Mouse (Mus musculus) heart, postnatal 0 days (tissue): ENCODE measurements around the gene Ephb2. TPM values are rescaled to one million over a fixed set of nuclear protein-coding genes. Genes with fewer than 3 reads are reported as not detected.

ENCODE experiments used
- ATAC-seq: fragments of 200-750 bp; cut with Nextera tagmentation; 2 replicates; pipeline ENCODE4 v1.8.0; 2017; ENCODE audit warnings: low read depth, moderate number of reproducible peaks, moderate library complexity; ENCODE audit not compliant: insufficient read depth
- DNase-seq: peaks from one replicate; pipeline ENCODE4 v3.0.0-alpha.2; 2016; ENCODE audit warnings: low spot score
- H3K27ac ChIP-seq: fragments of 300-500 bp; sonication (generic); 2 replicates; pipeline ENCODE4 v1.5.1; 2014; ENCODE audit warnings: low read depth, mild to moderate bottlenecking
- H3K27me3 ChIP-seq: fragments of 300-500 bp; sonication (generic); 2 replicates; pipeline ENCODE4 v1.6.1; 2014; ENCODE audit warnings: low read length, mixed read lengths; ENCODE audit not compliant: control insufficient read depth, insufficient read depth
- H3K36me3 ChIP-seq: fragments of 300-500 bp; sonication (generic); replicated peaks from 2 replicates; pipeline ENCODE4 v1.6.1; 2014; ENCODE audit warnings: low read length, mixed read lengths; ENCODE audit not compliant: control insufficient read depth, insufficient read depth
- H3K4me1 ChIP-seq: fragments of 300-500 bp; sonication (generic); 2 replicates; pipeline ENCODE4 v1.6.1; 2014; ENCODE audit warnings: antibody characterized with exemption; ENCODE audit not compliant: control insufficient read depth, insufficient read depth
- H3K4me2 ChIP-seq: fragments of 300-500 bp; sonication (generic); 2 replicates; pipeline ENCODE4 v1.6.1; 2014; ENCODE audit warnings: low read depth, mild to moderate bottlenecking, low read length, moderate library complexity
- H3K4me3 ChIP-seq: fragments of 300-500 bp; sonication (generic); 2 replicates; pipeline ENCODE4 v1.5.1; 2014; ENCODE audit warnings: low read depth, low read length
- H3K9ac ChIP-seq: fragments of 300-500 bp; sonication (generic); replicated peaks from 2 replicates; pipeline ENCODE4 v1.6.1; 2014; ENCODE audit warnings: low read depth, low read length, mixed read lengths
- H3K9me3 ChIP-seq: fragments of 300-500 bp; sonication (generic); replicated peaks from 2 replicates; pipeline ENCODE4 v1.6.1; 2016; ENCODE audit warnings: low read length; ENCODE audit not compliant: control insufficient read depth
- CTCF ChIP-seq: IDR thresholded peaks from 2 replicates; pipeline ENCODE4 v1.5.1; 2016; ENCODE audit warnings: antibody characterized with exemption, control low read depth, low read depth
- EP300 ChIP-seq: IDR thresholded peaks from 2 replicates; pipeline ENCODE4 v1.6.1; 2016; ENCODE audit warnings: antibody characterized with exemption, low read depth
- WGBS: fragments of 180-500 bp; shearing (Covaris S2); extraction: QIAGEN DNeasy Blood & Tissue Kit; methylation state at CpG from one replicate; pipeline ENCODE4 v1.1.7; 2014; 5-methylcytosine and 5-hydroxymethylcytosine counted together
- polyA plus RNA-seq: library from polyadenylated mRNA; unstranded; fragments of >200 nt; fragmentation: Nextera tagmentation; extraction: Ambion mirVana; gene quantifications from 2 replicates; pipeline ENCODE4 v1.2.1, GENCODE M21; 2015
- total RNA-seq: library from RNA; depleted of rRNA; stranded (reverse); fragments of >200 nt; gene quantifications from 2 replicates; pipeline ENCODE4 v1.2.3, GENCODE M21; 2014; ENCODE audit warnings: low replicate concordance

The Ephb2 gene
- total and polyA plus RNA-seq, 2 experiments from 2014 or later = 0.19 to 10.2 TPM

- Histone ChIP-seq H3K9me3 (peaks cover 11% of the 10 kb centered on the region; the same call in 1 of the 2 replicates), H3K4me1 (peaks cover 17% of the 10 kb centered on the region), H3K27me3 (peaks cover 60% of the 10 kb centered on the region), H3K36me3 (no peaks in the 10 kb centered on the region), H3K9ac (no peak overlapping the region), H3K4me2 (peak overlapping the region; percentile 28), H3K4me3 (no peak overlapping the region), H3K27ac (no peak overlapping the region)
- TF ChIP-seq CTCF = peak; percentile 98
- no peak for TF ChIP-seq EP300
- DNase-seq = peak; percentile 32
- 13% methylated on average over 11 of the region's 11 CpGs for WGBS
- ATAC-seq = 0 out of 2 replicates have a peak, but pooled peaks have one; percentile 7
Observed at GRCm38 (mm10) chr4:136648922-136649479, 186.8 kb downstream of the Ephb2 start.

GRCm38 (mm10) chr4:136638890-136639289, 196.9 kb downstream of the Ephb2 start:
- no peak for TF ChIP-seq EP300
- TF ChIP-seq CTCF = no peak
- ATAC-seq = no peak
- 19% methylated on average over 10 of the region's 10 CpGs for WGBS
- Histone ChIP-seq H3K4me1 (peaks cover 10% of the 10 kb centered on the region), H3K9ac (no peak overlapping the region), H3K27ac (no peak overlapping the region), H3K4me3 (no peak overlapping the region), H3K36me3 (no peaks in the 10 kb centered on the region), H3K9me3 (no peaks in the 10 kb centered on the region), H3K27me3 (peaks cover 39% of the 10 kb centered on the region), H3K4me2 (0 out of 2 replicates have a peak overlapping the region, but pooled peaks have one; percentile 6)
- DNase-seq = no peak

DNA sequence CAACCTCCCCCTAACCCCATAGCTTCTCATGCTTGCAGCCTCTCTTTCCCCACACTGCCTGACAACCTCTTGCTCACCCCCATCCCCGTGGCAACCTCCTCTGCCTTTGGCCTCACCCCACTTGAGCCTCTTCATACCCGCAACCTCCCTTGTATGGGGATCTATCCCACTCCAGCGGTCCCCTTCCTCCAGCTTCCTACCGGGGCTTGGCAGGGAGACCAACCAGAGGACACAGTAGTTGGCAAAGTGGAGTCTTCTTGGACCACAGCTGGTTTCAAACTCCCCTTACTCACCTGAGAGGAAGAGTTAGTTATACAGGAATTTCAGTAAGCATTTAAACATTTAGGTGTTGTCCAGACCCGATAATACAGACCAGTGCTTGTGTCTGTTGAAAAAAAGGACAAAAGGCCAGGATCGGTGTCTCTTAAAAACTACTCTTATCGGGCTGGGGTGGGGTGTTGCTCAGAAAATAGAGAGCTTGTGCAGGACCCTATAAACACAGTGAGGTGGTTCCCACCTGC, 197.5 kb downstream of the Ephb2 start:
- Histone ChIP-seq H3K4me2 (no peak overlapping the region), H3K36me3 (no peaks in the 10 kb centered on the region), H3K4me1 (peaks cover 10% of the 10 kb centered on the region), H3K9me3 (no peaks in the 10 kb centered on the region), H3K27me3 (peaks cover 39% of the 10 kb centered on the region), H3K4me3 (no peak overlapping the region), H3K27ac (no peak overlapping the region), H3K9ac (no peak overlapping the region)
- 45% methylated on average over 7 of the region's 7 CpGs for WGBS
- TF ChIP-seq EP300 (no peak), CTCF (no peak)
- DNase-seq (no peak), ATAC-seq (no peak)

- H3K27me3 ChIP-seq = peaks cover 39% of the 10 kb centered on the region
- DNase-seq (no peak), ATAC-seq (peak; percentile 27)
- no peaks in the 10 kb centered on the region for H3K9me3 ChIP-seq
- H3K4me2 ChIP-seq = peak overlapping the region; percentile 81
- no peak overlapping the region; the same call in 1 of the 2 replicates for H3K9ac ChIP-seq
- no peak overlapping the region for H3K27ac ChIP-seq
- no peaks in the 10 kb centered on the region for H3K36me3 ChIP-seq
- H3K4me3 ChIP-seq = peak overlapping the region; percentile 55
- peaks cover 10% of the 10 kb centered on the region for H3K4me1 ChIP-seq
- 4% methylated on average over 71 of the region's 76 CpGs for WGBS
- TF ChIP-seq CTCF (no peak), EP300 (no peak)
Observed at GRCm38 (mm10) chr4:136637563-136638229, 198.1 kb downstream of the Ephb2 start.

- WGBS = 16% methylated on average over 37 of the region's 37 CpGs
- peak; percentile 16; the same call in 1 of the 2 replicates for ATAC-seq
- TF ChIP-seq CTCF (no peak), EP300 (no peak)
Observed at GRCm38 (mm10) chr4:136636983-136637562, 198.7 kb downstream of the Ephb2 start.

More at GRCm38 (mm10) chr4:136636983-136637562, 198.7 kb downstream of the Ephb2 start:
- no peak overlapping the region; the same call in 1 of the 2 replicates for H3K9ac ChIP-seq
- no peak overlapping the region for H3K27ac ChIP-seq
- H3K4me2 ChIP-seq = peak overlapping the region; percentile 81
- peak overlapping the region; percentile 55 for H3K4me3 ChIP-seq
- no peak for DNase-seq
- peaks cover 39% of the 10 kb centered on the region for H3K27me3 ChIP-seq
- no peaks in the 10 kb centered on the region for H3K9me3 ChIP-seq
- peaks cover 10% of the 10 kb centered on the region for H3K4me1 ChIP-seq
- no peaks in the 10 kb centered on the region for H3K36me3 ChIP-seq
